Mouse (Mus musculus) urinary bladder, postnatal 10 days (tissue): Measurements from ENCODE around the gene Sf3a1.

Experiments
- DNase-seq: peaks from one replicate; pipeline ENCODE4 v3.0.0; 2022; ENCODE audit warnings: low spot score

Sf3a1 gene

GRCm38 (mm10) chr11:4216248-4217000, 56.3 kb downstream of the Sf3a1 start:
- DNase-seq, result no peak

GRCm38 (mm10) chr11:4217914-4218629, 57.9 kb downstream of the Sf3a1 start, which contains the start of gene Castor1:
Castor1 (plus strand) TSS chr11:4218225.
- DNase-seq, result peak; percentile 54

- DNase-seq, result no peak
Observed at GRCm38 (mm10) chr11:4218637-4219036, 58.5 kb downstream of the Sf3a1 start.

DNA sequence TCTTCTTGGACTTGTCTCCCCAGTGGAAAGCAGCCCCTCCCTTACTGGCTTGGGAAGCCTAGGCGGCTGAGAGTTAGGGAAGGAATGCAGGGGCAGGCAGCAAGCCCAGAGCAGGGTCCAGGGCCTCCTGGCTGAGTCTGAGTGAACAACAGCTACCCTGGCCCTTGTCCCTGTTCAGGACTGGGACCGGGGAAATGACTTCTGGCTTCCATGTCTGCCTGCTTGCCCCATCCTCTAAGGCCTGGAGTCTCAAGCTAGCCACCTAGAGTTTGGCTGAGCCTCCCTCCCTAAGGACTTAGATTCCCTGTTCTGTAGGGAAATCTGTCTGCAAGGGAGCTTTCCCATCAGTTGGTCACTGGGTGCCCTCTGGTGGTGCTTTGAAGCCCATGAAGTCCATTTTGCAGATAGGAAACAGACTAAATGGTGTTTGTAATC, 59.2 kb downstream of the Sf3a1 start:
- DNase-seq, result no peak

- no peak for DNase-seq
Observed at GRCm38 (mm10) chr11:4219908-4220307, 59.8 kb downstream of the Sf3a1 start.

GRCm38 (mm10) chr11:4220443-4221400, 60.6 kb downstream of the Sf3a1 start:
- peak; percentile 46 for DNase-seq

DNA sequence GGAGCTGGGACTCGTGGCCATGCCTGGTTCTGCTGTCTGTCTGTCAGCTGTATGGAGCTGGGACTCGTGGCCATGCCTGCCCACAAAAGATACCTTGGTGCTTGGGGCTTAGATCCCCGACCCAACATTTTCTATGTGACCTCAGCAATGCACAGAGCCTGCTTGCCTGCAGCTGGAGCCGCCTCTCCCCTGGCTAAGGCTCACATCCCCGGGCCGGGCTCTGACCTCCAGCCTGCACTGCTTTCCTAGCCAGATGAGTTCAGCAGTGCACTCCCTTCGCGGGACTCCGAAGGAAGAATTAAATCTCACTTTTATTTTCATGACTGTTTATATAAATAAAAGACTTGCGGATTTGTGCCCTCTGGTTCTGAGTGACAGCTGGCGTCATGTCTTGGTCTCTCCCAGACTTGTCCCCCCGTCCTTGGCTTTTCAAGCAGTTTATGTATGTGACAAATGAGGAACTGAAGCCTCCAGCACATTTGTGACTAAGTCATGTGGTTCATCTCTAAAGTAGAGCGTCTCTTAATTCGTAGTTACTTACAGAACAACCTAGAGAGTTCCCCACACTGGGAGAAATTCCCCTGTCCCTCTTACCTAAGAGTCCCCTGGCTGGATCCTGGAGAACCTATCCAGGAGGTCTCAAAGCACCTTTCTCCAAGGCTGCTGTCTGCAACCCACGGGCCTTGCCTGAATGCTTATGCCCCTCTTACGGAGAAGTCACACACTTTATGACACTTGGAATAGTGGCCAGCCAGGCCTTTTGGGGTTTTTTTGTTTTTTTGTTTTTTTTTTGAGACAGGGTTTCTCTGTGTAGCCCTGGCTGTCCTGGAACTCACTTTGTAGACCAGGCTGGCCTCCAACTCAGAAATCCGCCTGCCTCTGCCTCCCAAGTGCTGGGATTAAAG, 62.1 kb downstream of the Sf3a1 start:
- no peak for DNase-seq

GRCm38 (mm10) chr11:4223393-4224188, 63.4 kb downstream of the Sf3a1 start:
- DNase-seq, result no peak

DNA sequence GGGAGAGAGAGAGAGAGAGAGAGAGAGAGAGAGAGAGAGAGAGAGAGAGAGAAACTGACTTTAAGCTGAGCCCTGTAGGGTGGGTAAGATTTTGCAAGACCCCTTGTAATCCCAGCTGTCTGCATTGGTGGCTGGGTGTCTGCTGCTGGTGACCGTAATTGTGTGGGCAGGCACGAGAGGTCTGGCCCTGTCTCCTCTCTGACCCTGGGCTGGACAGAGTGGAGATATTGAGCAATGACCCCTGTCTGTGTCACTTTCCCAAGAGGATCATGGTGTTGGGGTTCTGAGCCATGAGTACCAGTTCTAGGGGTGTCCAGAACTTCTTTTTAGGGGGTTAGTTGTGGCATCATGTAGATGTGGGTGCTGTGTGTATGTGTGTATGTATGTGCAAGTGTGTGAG, 64.1 kb downstream of the Sf3a1 start:
- no peak for DNase-seq

GRCm38 (mm10) chr11:4226569-4227325, 66.6 kb downstream of the Sf3a1 start:
- DNase-seq, result no peak

DNA sequence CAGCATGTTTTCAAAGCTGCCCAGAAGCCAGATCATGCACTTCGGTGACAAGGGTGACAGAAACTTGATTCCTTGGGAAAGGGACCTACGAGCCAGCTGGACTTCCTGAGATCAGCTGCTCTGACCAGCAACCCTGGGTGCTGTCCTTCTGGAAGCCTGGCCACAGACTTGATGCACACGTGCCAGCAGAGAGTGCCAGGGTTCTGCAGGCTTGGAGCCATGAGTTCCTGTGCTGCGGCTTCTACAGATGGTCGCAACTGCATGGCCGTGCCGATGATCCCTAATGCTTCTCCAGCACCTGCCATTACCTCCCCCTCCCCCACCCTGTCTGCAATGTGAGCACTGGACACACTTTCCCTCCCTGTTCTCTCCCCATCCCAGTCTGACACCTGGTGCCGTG, 68.3 kb downstream of the Sf3a1 start:
- no peak for DNase-seq

- DNase-seq, result no peak
Observed at GRCm38 (mm10) chr11:4229841-4230240, 69.7 kb downstream of the Sf3a1 start.

- no peak for DNase-seq
Observed at GRCm38 (mm10) chr11:4231435-4231834, 71.3 kb downstream of the Sf3a1 start.
